11 mouse cellular contexts compared by ENCODE assay signal in the genomic region with DNA sequence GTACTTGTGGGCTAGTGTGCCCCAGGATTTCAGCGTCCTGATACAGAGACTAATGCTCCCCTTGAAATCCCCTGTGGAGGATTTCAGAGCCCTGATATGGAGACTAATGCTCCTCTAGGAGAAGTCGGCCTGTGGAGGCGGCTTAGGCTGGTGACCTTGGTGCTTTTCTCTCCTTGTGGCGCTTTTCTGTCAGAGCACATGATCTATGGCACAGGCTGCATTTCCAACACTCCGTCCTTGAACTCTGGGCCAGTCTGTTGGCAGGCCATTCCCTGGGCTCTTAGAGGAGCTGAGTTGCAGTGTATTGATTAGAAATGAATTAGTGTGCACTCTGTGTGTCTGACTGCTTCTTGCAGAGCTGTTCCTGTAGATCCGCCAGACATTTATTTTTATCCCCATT. TPM values are rescaled to one million over a fixed set of nuclear protein-coding genes. Genes with fewer than 3 reads are reported as not detected.
A peak's percentile ranks its signal among the peaks of the same experiment; 100 is the strongest.
DNase-seq lines count a peak whose midpoint lies in the region; ATAC-seq and TF ChIP-seq lines count a peak whose summit lies in the region.
"Had no signal": no experiment of that assay in that cellular context is flagged by ENCODE, and none has a peak within 500 bp of the region (broad histone marks: within the 10 kb centered on the region; RNA-seq: fewer than 3 reads in every experiment).

No protein-coding gene starts in this region.

- H3K9me3 ChIP-seq in forebrain, embryonic 11.5 days (ENCODE audit: control insufficient read depth, low read length) = no peaks in the 10 kb centered on the region
- no peaks in the 10 kb centered on the region for H3K9me3 ChIP-seq in forebrain, embryonic 14.5 days (replicated peaks; ENCODE audit: control insufficient read depth, low read length)
- H3K9me3 ChIP-seq in liver, postnatal 0 days (ENCODE audit: low read length) = no peaks in the 10 kb centered on the region
- H3K9me3 ChIP-seq in liver, embryonic 12.5 days (replicated peaks) = no peaks in the 10 kb centered on the region
- H3K9me3 ChIP-seq in heart, embryonic 14.5 days (ENCODE audit: control insufficient read depth, low read length) = no peaks in the 10 kb centered on the region
- no peaks in the 10 kb centered on the region for H3K9me3 ChIP-seq in stomach, embryonic 16.5 days (replicated peaks; ENCODE audit: control insufficient read depth, low read length)

- no peak overlapping the region for H3K4me2 ChIP-seq in forebrain, embryonic 11.5 days (ENCODE audit: low read depth, low read length, severe bottlenecking)
- no peak overlapping the region for H3K4me2 ChIP-seq in forebrain, embryonic 14.5 days (ENCODE audit: low read length)
- no peak overlapping the region for H3K4me2 ChIP-seq in liver, postnatal 0 days (ENCODE audit: low read depth, low read length)
- no peak overlapping the region for H3K4me2 ChIP-seq in liver, embryonic 12.5 days
- peak overlapping the region; percentile 34; the same call in 1 of the 2 replicates for H3K4me2 ChIP-seq in heart, embryonic 14.5 days (ENCODE audit: low read length)
- no peak overlapping the region for H3K4me2 ChIP-seq in stomach, embryonic 16.5 days (ENCODE audit: low read depth, low read length)

- H3K4me1 ChIP-seq in forebrain, embryonic 11.5 days (replicated peaks; ENCODE audit: control insufficient read depth, insufficient read depth, low read length) = no peaks in the 10 kb centered on the region
- no peaks in the 10 kb centered on the region for H3K4me1 ChIP-seq in forebrain, embryonic 14.5 days (ENCODE audit: control insufficient read depth, insufficient read depth, low read length)
- H3K4me1 ChIP-seq in liver, postnatal 0 days (ENCODE audit: insufficient read depth) = peaks cover 6% of the 10 kb centered on the region
- H3K4me1 ChIP-seq in liver, embryonic 12.5 days = peaks cover 11% of the 10 kb centered on the region; the same call in 1 of the 2 replicates
- peaks cover 4 to 9% of the 10 kb centered on the region in 2 experiments for H3K4me1 ChIP-seq in heart, embryonic 14.5 days (ENCODE audit: control insufficient read depth in 2 of 2, insufficient read depth in 2 of 2, low read length in 2 of 2)
- H3K4me1 ChIP-seq in stomach, embryonic 16.5 days (ENCODE audit: control insufficient read depth, insufficient read depth, low read length) = no peaks in the 10 kb centered on the region

- H3K4me3 ChIP-seq in forebrain, embryonic 11.5 days (ENCODE audit: low read depth, low read length) = no peak overlapping the region
- no peak overlapping the region for H3K4me3 ChIP-seq in forebrain, embryonic 14.5 days (ENCODE audit: low read depth, low read length)
- H3K4me3 ChIP-seq in liver, postnatal 0 days (ENCODE audit: low read depth, low read length) = no peak overlapping the region
- no peak overlapping the region for H3K4me3 ChIP-seq in liver, embryonic 12.5 days
- no peak overlapping the region for H3K4me3 ChIP-seq in heart, embryonic 14.5 days (ENCODE audit: control insufficient read depth in 1 of 2, insufficient read depth in 1 of 2, low read depth in 1 of 2, low read length in 2 of 2)
- H3K4me3 ChIP-seq in stomach, embryonic 16.5 days (replicated peaks; ENCODE audit: low read length) = no peak overlapping the region
- H3K4me3 ChIP-seq: myocyte had no signal

- H3K27me3 ChIP-seq in forebrain, embryonic 11.5 days (ENCODE audit: control insufficient read depth, insufficient read depth, low read length) = no peaks in the 10 kb centered on the region
- no peaks in the 10 kb centered on the region for H3K27me3 ChIP-seq in forebrain, embryonic 14.5 days (replicated peaks; ENCODE audit: control insufficient read depth, insufficient read depth, low read length)
- no peaks in the 10 kb centered on the region for H3K27me3 ChIP-seq in liver, postnatal 0 days (ENCODE audit: insufficient read depth, low read length)
- H3K27me3 ChIP-seq in liver, embryonic 12.5 days (replicated peaks) = no peaks in the 10 kb centered on the region
- H3K27me3 ChIP-seq in heart, embryonic 14.5 days (ENCODE audit: control insufficient read depth, insufficient read depth, low read length) = no peaks in the 10 kb centered on the region
- H3K27me3 ChIP-seq in stomach, embryonic 16.5 days (ENCODE audit: control insufficient read depth, insufficient read depth, low read length) = no peaks in the 10 kb centered on the region

- WGBS in forebrain, embryonic 11.5 days = 87% methylated on average over 6 of the region's 6 CpGs
- WGBS in forebrain, embryonic 14.5 days = 81% methylated on average over 6 of the region's 6 CpGs
- WGBS in liver, postnatal 0 days (ENCODE audit: insufficient replicate concordance) = 69% methylated on average over 6 of the region's 6 CpGs
- WGBS in liver, embryonic 12.5 days (ENCODE audit: insufficient replicate concordance) = 72% methylated on average over 6 of the region's 6 CpGs
- 36% methylated on average over 6 of the region's 6 CpGs for WGBS in heart, embryonic 14.5 days
- 57% methylated on average over 6 of the region's 6 CpGs for WGBS in stomach, embryonic 16.5 days

- TF ChIP-seq CTCF in liver, postnatal 0 days (IDR thresholded peaks at IDR 0.05; ENCODE audit: low read depth) = no peak

- H3K36me3 ChIP-seq in forebrain, embryonic 11.5 days (ENCODE audit: control insufficient read depth, insufficient read depth, low read length) = no peaks in the 10 kb centered on the region
- H3K36me3 ChIP-seq in forebrain, embryonic 14.5 days (ENCODE audit: control insufficient read depth, insufficient read depth, low read length) = no peaks in the 10 kb centered on the region
- no peaks in the 10 kb centered on the region for H3K36me3 ChIP-seq in liver, postnatal 0 days (replicated peaks; ENCODE audit: insufficient read depth, low read length)
- H3K36me3 ChIP-seq in liver, embryonic 12.5 days = no peaks in the 10 kb centered on the region
- no peaks in the 10 kb centered on the region for H3K36me3 ChIP-seq in heart, embryonic 14.5 days (ENCODE audit: control insufficient read depth, insufficient read depth, low read length)
- H3K36me3 ChIP-seq in stomach, embryonic 16.5 days (ENCODE audit: control insufficient read depth, insufficient read depth, low read length) = no peaks in the 10 kb centered on the region

- H3K9ac ChIP-seq in forebrain, embryonic 11.5 days (ENCODE audit: low read length) = no peak overlapping the region
- no peak overlapping the region for H3K9ac ChIP-seq in forebrain, embryonic 14.5 days (ENCODE audit: low read length)
- H3K9ac ChIP-seq in liver, postnatal 0 days (replicated peaks) = no peak overlapping the region
- H3K9ac ChIP-seq in liver, embryonic 12.5 days = no peak overlapping the region
- peak overlapping the region; percentile 52 for H3K9ac ChIP-seq in heart, embryonic 14.5 days (ENCODE audit: low read length)
- peak overlapping the region; percentile 21; the same call in 1 of the 2 replicates for H3K9ac ChIP-seq in stomach, embryonic 16.5 days (ENCODE audit: low read length)

- peak; percentile 4 for DNase-seq in forebrain, embryonic 11.5 days (ENCODE audit: low spot score)
- DNase-seq in forebrain, embryonic 14.5 days (ENCODE audit: low spot score) = no peak
- DNase-seq in liver, postnatal 0 days = no peak
- DNase-seq in thymus, postnatal 14 days = no peak
- DNase-seq: lung, adult 2 months had no signal

- no peak for TF ChIP-seq EP300 in liver, postnatal 0 days (IDR thresholded peaks at IDR 0.05; ENCODE audit: low read depth)

- no peak overlapping the region for H3K27ac ChIP-seq in forebrain, embryonic 11.5 days (ENCODE audit: low read depth, low read length)
- no peak overlapping the region for H3K27ac ChIP-seq in forebrain, embryonic 14.5 days (ENCODE audit: low read depth, low read length)
- 0 out of 2 replicates have a peak overlapping the region, but pooled peaks have one; percentile 11 for H3K27ac ChIP-seq in liver, postnatal 0 days (ENCODE audit: low read depth)
- H3K27ac ChIP-seq in liver, embryonic 12.5 days = no peak overlapping the region
- H3K27ac ChIP-seq in heart, embryonic 14.5 days (replicated peaks in 1 of 2; ENCODE audit: control insufficient read depth in 1 of 2, insufficient read depth in 1 of 2, low read depth in 2 of 2, low read length in 2 of 2) = peak overlapping the region; percentile 81 to 89
- H3K27ac ChIP-seq in stomach, embryonic 16.5 days (ENCODE audit: low read length) = no peak overlapping the region

- ATAC-seq in forebrain, embryonic 11.5 days (replicated peaks; ENCODE audit: low FRiP score) = no peak
- ATAC-seq in forebrain, embryonic 14.5 days = no peak
- no peak for ATAC-seq in liver, postnatal 0 days
- no peak for ATAC-seq in liver, embryonic 12.5 days
- no peak for ATAC-seq in heart, embryonic 14.5 days (ENCODE audit: insufficient number of reproducible peaks, insufficient read depth, low FRiP score, low read depth)
- ATAC-seq in stomach, embryonic 16.5 days (ENCODE audit: insufficient read depth, low FRiP score) = no peak
- no peak for ATAC-seq in megakaryocyte, adult 5-6 weeks (ENCODE audit: poor library complexity, severe bottlenecking)
- ATAC-seq: forebrain, embryonic 16.5 days had no signal

RNA-seq across cellular contexts. Expression of a gene that starts 14.0 kb away (rescaled TPM):
- 7.1 and 7.4 TPM in 2 replicates for polyA plus RNA-seq in forebrain, embryonic 11.5 days (2014; fragmentation: Nextera tagmentation; extraction: Ambion mirVana)
- polyA plus RNA-seq in forebrain, embryonic 14.5 days (2014; fragmentation: Nextera tagmentation; extraction: Ambion mirVana) = 14.2 and 15.8 TPM in 2 replicates
- 1.3 and 1.7 TPM in 2 replicates for polyA plus RNA-seq in liver, postnatal 0 days (2015; fragmentation: Nextera tagmentation; extraction: Ambion mirVana)
- polyA plus RNA-seq in liver, embryonic 12.5 days (2016; fragmentation: Nextera tagmentation; extraction: Ambion mirVana) = 2.7 and 2.9 TPM in 2 replicates
- polyA plus RNA-seq in heart, embryonic 14.5 days (2014; fragmentation: Nextera tagmentation; extraction: Ambion mirVana) = 3.8 and 4.5 TPM in 2 replicates
- 6.7 TPM in 2 replicates for polyA plus RNA-seq in stomach, embryonic 16.5 days (2015; fragmentation: Nextera tagmentation; extraction: Ambion mirVana)
- 13.2 and 16.5 TPM in 2 replicates for total RNA-seq in megakaryocyte, adult 5-6 weeks (2015)
- total RNA-seq in megakaryocyte, adult 5-6 weeks (2017) = 23.5 and 30.2 TPM in 2 replicates

RNA-seq across cellular contexts. Expression of a gene that starts 40.4 kb away (rescaled TPM):
- 25.4 TPM in 2 replicates for polyA plus RNA-seq in forebrain, embryonic 11.5 days (2014; fragmentation: Nextera tagmentation; extraction: Ambion mirVana)
- polyA plus RNA-seq in forebrain, embryonic 14.5 days (2014; fragmentation: Nextera tagmentation; extraction: Ambion mirVana) = 13.6 and 13.7 TPM in 2 replicates
- polyA plus RNA-seq in liver, postnatal 0 days (2015; fragmentation: Nextera tagmentation; extraction: Ambion mirVana) = 5.1 and 5.7 TPM in 2 replicates
- polyA plus RNA-seq in liver, embryonic 12.5 days (2016; fragmentation: Nextera tagmentation; extraction: Ambion mirVana) = 12.2 and 12.5 TPM in 2 replicates
- 14.0 and 17.0 TPM in 2 replicates for polyA plus RNA-seq in heart, embryonic 14.5 days (2014; fragmentation: Nextera tagmentation; extraction: Ambion mirVana)
- 6.4 and 7.2 TPM in 2 replicates for polyA plus RNA-seq in stomach, embryonic 16.5 days (2015; fragmentation: Nextera tagmentation; extraction: Ambion mirVana)
- total RNA-seq in megakaryocyte, adult 5-6 weeks (2015) = 29.3 and 40.6 TPM in 2 replicates
- 30.9 and 35.4 TPM in 2 replicates for total RNA-seq in megakaryocyte, adult 5-6 weeks (2017)

Comparison
In these comparisons a context has a peak if more than half of its experiments do, and no peak if none do; other contexts are left out.
1. H3K27ac ChIP-seq: peak in liver, postnatal 0 days (single experiment) and heart, embryonic 14.5 days (2 of 2); none in forebrain, embryonic 11.5 days (single experiment), forebrain, embryonic 14.5 days (single experiment), liver, embryonic 12.5 days (single experiment) and stomach, embryonic 16.5 days (single experiment).
2. H3K9ac ChIP-seq: peak in heart, embryonic 14.5 days (single experiment) and stomach, embryonic 16.5 days (single experiment); none in forebrain, embryonic 11.5 days (single experiment), forebrain, embryonic 14.5 days (single experiment), liver, postnatal 0 days (single experiment) and liver, embryonic 12.5 days (single experiment).